Mouse (Mus musculus) right cerebral cortex, postnatal 36 days (tissue): ENCODE measurements at regions not wholly inside any gene's neighbourhood (a gene's known extent, or its start where the extent isn't known, plus 50 kb on each side); places are given as distances from the start of the nearest gene placed in this dataset.

Source experiments
- DNase-seq, 2 experiments: peaks; one replicate each; pipeline ENCODE4 v3.0.0; 2022; ENCODE audit warnings: low spot score in 2 of 2, mixed read lengths in 1 of 2

- DNase-seq, result no peak
Measured at GRCm38 (mm10) chr3:81279266-81279665, 243.1 kb downstream of the Pdgfc start.

GRCm38 (mm10) chr3:81289762-81290161, 253.5 kb downstream of the Pdgfc start:
- DNase-seq, result no peak

- no peak for DNase-seq
Measured at GRCm38 (mm10) chr3:81292404-81292803, 256.2 kb downstream of the Pdgfc start.

DNA sequence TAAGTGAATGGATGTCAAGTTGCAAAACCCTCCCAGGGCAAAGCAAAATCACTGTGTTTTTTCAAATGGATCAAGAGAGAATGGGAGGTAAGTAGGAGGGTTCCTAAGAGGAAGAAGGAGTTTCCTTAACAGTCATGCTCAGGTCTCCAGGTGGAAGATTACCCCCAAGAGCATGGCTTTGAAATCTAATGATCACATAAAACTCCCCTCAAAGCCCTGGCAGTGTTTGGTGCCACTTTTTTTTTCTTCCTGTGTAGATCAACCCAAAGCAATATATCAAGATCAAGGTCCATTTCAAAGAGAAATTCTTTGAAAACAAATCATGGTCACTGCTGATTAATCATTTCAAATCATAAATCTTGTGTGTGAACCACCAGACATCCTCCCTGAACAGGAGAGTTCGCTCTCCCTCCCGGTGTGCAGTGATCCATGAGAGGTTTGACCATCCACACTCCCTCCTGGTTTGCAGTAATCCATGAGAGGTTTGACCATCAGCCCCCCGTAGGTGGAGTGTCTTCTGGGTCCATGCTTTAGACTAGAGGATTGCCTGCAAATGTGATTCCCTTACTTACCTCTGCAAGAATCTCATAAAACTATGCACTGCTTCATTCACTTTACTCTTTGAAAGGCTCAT, 257.1 kb downstream of the Pdgfc start:
- DNase-seq, result no peak

- no peak for DNase-seq
Measured at GRCm38 (mm10) chr3:81304017-81304791, 268.0 kb downstream of the Pdgfc start.

DNA sequence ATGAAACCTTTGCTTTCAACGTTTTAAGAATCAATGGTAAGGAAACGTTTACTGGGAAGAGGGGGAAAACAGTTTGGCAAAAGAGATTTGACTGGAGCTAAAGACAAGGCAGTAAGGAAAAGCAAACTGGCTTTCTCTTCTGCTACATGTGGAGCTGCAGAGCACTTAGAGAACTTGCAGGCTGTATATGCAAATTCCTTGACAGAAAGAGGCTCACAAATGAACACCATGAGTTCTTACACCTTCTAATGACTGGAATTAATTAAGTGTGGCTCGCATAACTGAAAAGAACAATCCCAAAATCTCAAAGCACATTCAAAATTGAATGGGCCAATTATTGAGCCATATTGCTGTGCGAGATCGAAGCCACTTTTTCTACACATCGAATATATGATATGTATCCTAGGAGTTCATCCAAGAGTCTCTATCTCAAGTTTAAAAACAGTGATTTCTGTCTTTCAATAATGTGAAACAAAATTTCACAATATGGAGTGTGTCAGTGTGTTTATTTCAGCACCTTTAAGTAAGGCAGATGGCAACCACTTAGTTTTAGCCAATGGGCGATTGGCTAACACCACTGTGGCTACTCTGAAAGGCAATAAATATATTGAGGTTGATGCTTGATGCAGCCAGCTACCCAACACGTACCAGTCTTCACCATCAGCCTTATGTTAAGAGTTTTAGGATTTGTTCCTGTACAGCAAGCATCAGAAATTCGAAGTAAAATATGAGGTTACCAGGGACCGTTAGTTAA, 269.4 kb downstream of the Pdgfc start:
- no peak for DNase-seq

- DNase-seq, result no peak
Measured at GRCm38 (mm10) chr3:81326866-81327265, 290.6 kb downstream of the Pdgfc start.

GRCm38 (mm10) chr3:81351739-81352138, 315.5 kb downstream of the Pdgfc start:
- no peak for DNase-seq

DNA sequence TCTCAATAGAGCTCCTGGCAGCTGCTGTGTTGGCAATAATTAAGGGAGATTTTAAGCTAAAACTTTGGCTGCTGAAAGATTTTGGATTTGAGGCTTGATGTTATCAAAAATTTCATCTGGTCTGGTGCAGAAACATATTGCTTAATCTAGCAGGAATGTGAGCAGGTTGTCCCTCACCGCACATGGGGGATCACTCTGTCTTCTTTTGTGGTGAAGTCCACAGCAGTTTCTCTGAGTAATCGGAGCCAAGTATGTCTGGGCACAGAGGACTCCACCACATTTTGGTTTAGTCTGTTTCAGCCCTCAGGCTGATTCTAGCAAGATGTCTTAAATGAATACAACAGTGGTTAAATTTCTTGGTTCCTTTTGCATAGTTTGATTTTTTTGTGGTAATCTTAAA, 331.7 kb downstream of the Pdgfc start:
- no peak for DNase-seq

- no peak for DNase-seq
Measured at GRCm38 (mm10) chr3:81368642-81369041, 332.4 kb downstream of the Pdgfc start.

DNA sequence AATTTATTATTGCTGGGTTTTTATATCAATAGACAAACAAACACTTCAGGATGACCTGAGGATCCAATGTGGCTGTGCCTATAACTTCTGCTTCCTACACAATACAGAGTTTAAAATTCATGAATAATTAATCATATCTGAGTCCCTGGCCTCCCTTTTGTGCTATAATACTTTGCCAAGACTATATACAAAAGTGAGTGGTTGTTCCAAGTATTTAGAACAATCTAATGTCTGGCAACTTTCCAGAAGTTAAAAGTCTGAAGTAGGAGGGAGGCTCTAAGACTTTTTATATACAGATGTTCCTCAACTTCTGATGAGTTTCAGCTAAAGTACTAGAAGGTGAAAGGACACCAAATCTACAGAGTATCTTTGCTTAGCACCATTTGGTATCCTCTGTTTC, 333.5 kb downstream of the Pdgfc start:
- DNase-seq, result no peak

- DNase-seq, result no peak
Measured at GRCm38 (mm10) chr3:81375990-81376389, 339.8 kb downstream of the Pdgfc start.

DNA sequence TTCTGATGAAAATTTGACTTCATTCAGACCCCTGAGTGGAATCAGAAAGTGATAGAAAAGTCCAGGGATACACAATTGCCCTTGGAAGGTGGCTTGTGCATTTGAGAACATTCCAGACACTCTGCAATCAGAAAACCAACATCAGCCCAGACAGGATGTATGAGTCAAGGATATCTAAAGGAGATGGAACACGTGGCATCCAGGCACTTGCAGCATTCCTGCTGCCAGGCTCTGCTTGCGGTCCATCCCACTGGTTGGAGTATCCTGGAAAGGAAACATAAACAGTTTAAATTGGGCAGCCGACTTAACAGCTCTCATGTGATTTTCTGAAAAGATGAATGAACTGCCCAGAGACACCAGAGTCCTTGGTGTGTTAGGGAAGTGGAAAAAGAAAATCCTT, 341.2 kb downstream of the Pdgfc start:
- DNase-seq, result peak in 1 of 2 experiments; percentile 1

DNA sequence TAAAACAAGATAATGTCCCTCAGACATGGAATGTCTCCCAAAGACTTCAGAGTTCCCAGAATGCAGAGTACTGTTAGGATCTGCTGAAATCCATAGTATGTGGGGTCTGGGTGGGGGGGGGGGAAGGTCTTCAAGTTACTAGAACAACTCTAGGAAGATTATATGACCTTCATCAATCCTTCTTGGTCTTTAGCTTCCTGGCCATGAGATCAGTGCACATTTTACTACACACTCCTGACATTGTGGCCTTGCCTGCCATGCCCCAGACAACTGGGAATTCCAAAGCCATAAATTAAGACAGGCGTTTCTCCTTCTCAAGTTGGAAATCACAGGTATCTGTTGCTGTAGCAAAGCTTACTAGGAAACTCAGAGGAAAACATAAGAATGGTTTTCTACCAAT, 343.1 kb downstream of the Pdgfc start:
- no peak for DNase-seq

DNA sequence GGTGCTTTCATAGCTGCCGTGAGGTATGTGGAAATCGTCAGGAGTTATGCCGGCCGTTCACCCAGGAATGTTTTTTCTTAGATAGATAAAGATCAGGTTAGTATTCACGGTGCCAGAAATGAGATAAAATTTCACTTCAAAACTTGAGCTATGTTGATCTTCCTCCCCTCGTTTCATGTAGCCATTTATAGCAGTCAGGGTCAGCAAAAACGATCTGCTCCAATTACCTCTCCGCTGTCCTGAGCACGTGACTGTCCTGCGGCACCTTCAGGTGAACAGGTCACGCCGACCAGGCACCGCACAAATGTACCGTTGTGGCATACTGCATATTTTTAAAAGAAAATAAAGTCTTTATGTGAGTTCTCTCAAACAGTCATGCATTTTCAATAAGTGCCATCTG, 350.7 kb downstream of the Pdgfc start:
- no peak for DNase-seq

GRCm38 (mm10) chr3:81387634-81388033, 351.4 kb downstream of the Pdgfc start:
- no peak for DNase-seq

DNA sequence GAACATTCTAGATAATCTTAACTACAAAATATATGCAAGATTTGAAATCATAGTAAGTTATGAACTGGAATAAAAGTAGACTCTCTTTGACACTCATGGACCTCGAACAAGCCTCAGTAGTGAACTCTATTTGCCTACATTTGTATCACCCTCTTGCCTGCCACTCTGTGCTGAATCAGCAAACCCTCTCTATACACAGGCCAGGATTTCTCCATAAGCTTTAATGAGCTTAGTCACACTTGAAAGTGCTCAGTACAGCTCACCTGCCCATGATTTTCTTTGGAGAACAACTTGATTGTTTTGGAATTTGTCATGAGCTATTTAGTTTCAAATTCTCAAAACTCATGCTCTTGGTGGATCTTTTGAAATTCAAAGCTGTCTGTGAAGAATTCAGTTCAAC, 361.0 kb downstream of the Pdgfc start:
- DNase-seq, result no peak

GRCm38 (mm10) chr3:81401028-81401427, 364.8 kb downstream of the Pdgfc start:
- DNase-seq, result no peak

- DNase-seq, result no peak
Measured at GRCm38 (mm10) chr3:81408914-81409313, 372.7 kb downstream of the Pdgfc start.

DNA sequence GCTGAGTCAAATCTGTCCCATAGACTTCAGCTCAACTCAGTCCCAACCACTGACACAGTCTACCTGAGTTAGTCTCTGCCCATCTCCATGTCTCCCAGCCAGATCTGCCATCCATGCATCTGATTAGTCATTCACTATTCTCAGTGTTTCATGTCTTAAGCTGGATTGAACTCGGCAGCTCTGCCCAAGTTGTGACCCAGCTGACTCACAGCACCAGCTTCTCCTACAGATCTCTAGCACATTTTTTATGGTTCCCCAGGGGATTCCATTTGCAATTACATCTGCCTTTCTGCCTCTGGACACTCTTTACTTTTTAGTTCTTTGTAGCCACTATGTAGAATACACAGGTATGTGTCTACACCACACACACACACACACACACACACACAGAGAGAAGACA, 385.7 kb downstream of the Pdgfc start:
- no peak for DNase-seq

DNA sequence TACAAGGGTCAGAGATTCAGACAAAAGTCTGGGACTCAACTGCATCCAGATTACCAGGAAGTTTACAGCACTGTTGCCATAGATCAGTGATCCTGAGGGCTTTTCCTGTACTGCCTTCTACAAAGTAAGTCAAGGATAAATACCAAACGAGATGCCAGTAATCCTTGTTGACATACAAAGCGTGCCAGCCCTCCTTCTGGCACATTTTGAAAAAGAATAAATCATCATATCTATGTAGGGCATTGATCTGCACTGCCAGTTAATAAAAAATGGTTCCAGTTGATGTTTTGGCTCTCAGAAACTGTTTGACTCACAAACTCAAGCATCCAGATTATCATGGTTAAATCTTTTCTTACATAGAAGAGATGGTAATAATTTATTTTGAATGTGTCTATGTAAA, 390.5 kb downstream of the Pdgfc start:
- no peak for DNase-seq
